Mouse (Mus musculus) thymus, postnatal 25 days (tissue): Measurements from ENCODE around the gene Cd22.
"Not testable (repeated sequence)": the region's sequence is repeated elsewhere in the genome, so short reads cannot be mapped to it uniquely, and the experiment has no call there.

Experiments
- DNase-seq: peaks from one replicate; pipeline ENCODE4 v3.0.0; 2022

Gene Cd22

GRCm38 (mm10) chr7:30859635-30860402 lies 20.3 kb downstream of the Cd22 start:
- peak; percentile 54 for DNase-seq

- peak; percentile 66 for DNase-seq
These were observed 20.9 kb downstream of the Cd22 start for GRCm38 (mm10) chr7:30859290-30859634.

- DNase-seq, result no peak
These were observed 22.4 kb downstream of the Cd22 start for GRCm38 (mm10) chr7:30857746-30858145.

GRCm38 (mm10) chr7:30856078-30856477 lies 24.1 kb downstream of the Cd22 start, which contains the start of gene Ffar3:
Gene Ffar3 (minus strand): TSS chr7:30856178.
- no peak for DNase-seq

GRCm38 (mm10) chr7:30851421-30851820 lies 28.7 kb downstream of the Cd22 start:
- DNase-seq, result no peak

- DNase-seq, result no peak
These were observed 32.2 kb downstream of the Cd22 start for GRCm38 (mm10) chr7:30847934-30848333.

- no peak for DNase-seq
These were observed 32.8 kb downstream of the Cd22 start for GRCm38 (mm10) chr7:30847386-30847785.

GRCm38 (mm10) chr7:30846505-30847053 lies 33.6 kb downstream of the Cd22 start:
- DNase-seq, result no peak

- no peak for DNase-seq
These were observed 35.4 kb downstream of the Cd22 start for GRCm38 (mm10) chr7:30844676-30845297.

- DNase-seq, result no peak
These were observed 38.0 kb downstream of the Cd22 start for GRCm38 (mm10) chr7:30842092-30842491.

GRCm38 (mm10) chr7:30841379-30841778 lies 38.8 kb downstream of the Cd22 start:
- no peak for DNase-seq

- no peak for DNase-seq
These were observed 39.8 kb downstream of the Cd22 start for GRCm38 (mm10) chr7:30840306-30840705.

- DNase-seq, result no peak
These were observed 42.9 kb downstream of the Cd22 start for GRCm38 (mm10) chr7:30837277-30837676.

GRCm38 (mm10) chr7:30832684-30833083 lies 47.5 kb downstream of the Cd22 start:
- not testable (repeated sequence) for DNase-seq

GRCm38 (mm10) chr7:30832261-30832660 lies 47.9 kb downstream of the Cd22 start:
- DNase-seq, result no peak

GRCm38 (mm10) chr7:30829428-30829827 lies 50.7 kb downstream of the Cd22 start:
- DNase-seq, result no peak

GRCm38 (mm10) chr7:30828871-30829270 lies 51.3 kb downstream of the Cd22 start:
- not testable (repeated sequence) for DNase-seq

GRCm38 (mm10) chr7:30826660-30827059 lies 53.5 kb downstream of the Cd22 start:
- no peak for DNase-seq

GRCm38 (mm10) chr7:30824306-30824705 lies 55.8 kb downstream of the Cd22 start:
- no peak for DNase-seq

GRCm38 (mm10) chr7:30823675-30824074 lies 56.5 kb downstream of the Cd22 start, which contains the start of gene Ffar2:
Gene Ffar2 (minus strand): TSS chr7:30823775.
- no peak for DNase-seq

- no peak for DNase-seq
These were observed 58.6 kb downstream of the Cd22 start for GRCm38 (mm10) chr7:30821532-30821931.

GRCm38 (mm10) chr7:30820854-30821445 lies 59.2 kb downstream of the Cd22 start:
- DNase-seq, result peak; percentile 29

- no peak for DNase-seq
These were observed 60.0 kb downstream of the Cd22 start for GRCm38 (mm10) chr7:30820131-30820530.
